Mouse (Mus musculus): ENCODE data around the gene Adam12.

Gene Adam12

DNA sequence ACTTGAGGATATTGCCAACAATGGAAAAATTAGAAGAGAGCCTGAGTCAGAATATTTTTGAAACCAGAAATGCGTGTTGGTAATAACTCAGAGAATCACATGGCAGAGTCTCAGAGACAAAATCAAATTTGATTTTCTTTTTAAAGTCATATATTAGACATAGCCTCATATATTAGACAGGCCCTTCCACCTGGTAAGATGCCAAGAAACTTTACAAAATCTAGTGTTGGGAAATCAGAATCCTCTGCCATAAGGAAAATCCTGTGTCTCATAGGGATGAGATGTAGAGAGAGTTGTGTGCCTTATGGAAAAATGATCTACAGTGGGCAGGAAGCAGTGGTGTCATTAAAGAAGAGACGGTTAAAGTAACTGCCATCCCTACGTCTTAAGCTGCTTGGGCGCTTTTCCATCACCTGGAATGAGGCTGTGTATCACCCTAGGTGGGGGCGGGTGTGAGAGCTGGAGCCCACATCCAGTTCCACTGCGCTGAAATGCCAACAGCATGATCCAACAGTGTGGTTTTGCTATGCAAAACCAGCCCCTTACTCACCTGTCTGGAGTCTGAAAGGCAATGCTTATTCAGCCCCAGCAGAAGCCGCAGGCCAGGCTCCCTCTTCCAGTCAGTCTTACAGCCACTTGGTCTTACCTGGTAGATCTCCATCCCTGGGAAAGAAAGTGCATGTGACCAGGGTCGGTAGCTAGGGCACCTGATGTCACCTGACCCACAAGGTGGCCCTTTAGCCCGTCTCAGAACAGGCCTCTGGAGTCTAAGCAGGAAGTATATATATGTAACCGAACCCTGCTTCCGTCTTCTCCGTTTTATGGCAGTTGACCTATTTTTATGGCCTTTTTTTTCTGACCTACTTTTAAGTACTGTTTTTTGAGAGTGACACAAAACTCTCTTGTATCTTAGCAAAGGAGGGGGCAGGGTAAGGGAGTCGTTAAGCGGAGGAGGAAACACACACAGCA is at the start of gene Adam12:
TSS of gene Adam12 (minus strand) at position 769 of the 969 bp plus-strand sequence.
- in situ Hi-C loops (cut with MboI; ENCODE audit: unreplicated experiment in 2 of 2) = no loop called here

DNA sequence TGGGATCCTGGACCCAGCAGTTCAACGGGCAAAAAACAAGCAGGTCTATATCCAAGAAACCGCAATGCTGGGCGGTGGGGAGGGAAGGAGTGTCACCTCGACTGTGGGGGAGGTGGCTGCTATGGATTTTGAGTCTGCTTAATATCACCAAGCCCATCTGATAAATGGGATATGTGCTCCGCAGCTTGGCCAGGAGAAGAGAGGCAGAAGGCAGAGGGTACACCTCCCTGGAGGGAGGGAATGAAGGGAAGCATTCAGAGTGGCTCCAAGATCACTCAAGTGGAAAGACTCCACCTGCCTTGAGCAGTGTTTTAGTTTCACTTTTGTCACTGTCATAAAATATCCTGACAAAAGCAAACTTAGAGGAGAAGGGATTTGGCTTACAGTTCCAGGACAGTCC is 41.0 kb upstream of the Adam12 start:
- in situ Hi-C loops (cut with MboI; ENCODE audit: unreplicated experiment in 2 of 2) = no loop called here

DNA sequence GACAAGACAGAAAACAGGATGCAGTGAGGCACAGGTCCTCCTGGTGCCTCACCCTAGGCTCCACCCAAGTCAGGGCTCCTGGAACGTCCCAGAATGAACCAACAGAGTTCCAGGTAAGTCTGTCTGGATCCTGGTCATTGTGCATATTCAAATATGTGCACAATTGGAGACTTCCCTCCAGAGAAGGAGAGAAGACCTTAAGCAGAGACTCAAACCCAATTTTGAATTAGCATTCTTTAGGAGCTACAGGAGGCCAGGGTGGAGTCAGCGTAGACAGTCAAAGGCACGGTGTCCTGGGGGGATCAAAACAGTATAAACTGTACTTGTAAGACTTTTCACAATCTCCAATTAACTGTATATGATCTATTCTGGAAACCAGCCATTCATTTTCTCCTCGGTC is 40.5 kb upstream of the Adam12 start:
- in situ Hi-C loops (cut with MboI; ENCODE audit: unreplicated experiment in 2 of 2) = no loop called here

DNA sequence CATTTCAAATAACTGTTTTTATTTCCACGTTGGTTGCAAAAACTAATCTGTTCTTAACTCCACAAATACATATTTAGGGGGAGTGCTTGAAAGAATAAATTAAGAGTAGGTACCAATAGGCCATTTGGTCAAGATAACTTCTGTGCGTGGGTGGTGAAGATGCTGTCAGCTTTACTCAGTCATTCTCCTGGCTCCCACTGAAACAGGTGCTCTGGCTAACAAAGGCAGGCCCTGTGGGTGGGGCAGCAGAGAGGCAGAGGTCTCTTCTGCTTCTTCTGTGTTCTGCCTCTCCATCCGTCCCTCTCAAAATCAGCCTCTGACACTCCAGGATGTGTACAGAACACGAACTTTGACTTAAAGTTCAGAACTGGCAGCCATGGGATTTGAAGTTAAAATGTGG is 33.8 kb upstream of the Adam12 start:
- in situ Hi-C loops (cut with MboI; ENCODE audit: unreplicated experiment in 2 of 2) = no loop called here

DNA sequence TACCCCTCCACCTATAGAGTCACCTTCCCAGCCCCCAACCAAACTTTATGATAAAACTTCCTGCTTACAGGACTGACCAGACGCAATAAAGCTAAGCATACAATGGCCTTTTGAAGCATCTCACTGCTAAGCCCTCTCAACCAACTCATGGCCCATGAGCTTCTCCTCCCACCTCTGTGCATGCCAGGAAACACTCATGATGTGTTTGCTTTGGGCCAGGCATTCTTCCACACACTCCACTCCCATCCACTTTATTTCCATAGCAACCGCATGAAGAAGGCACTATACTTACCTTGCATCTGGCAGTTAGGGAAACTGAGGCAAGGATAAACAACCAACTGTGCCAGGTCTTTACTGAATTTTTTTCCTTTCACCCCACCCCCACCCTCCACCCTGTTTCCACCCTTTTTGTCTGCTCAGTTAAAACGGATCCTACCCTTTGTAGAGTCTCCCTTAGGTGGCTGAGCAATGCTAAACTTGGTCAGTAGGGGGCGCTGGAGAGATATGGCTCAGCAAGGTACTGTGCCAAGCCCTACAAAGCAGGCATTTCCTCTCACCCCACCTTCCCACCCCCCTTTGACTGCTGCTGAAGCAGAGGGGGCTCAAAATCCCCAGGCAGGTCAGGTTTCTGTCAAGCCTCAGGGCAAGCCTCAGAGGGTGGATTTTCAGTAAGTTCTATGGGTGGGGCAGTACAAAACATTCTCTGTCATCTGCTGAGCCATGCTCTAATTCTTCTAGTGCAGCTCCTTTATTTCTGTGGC is 31.4 kb upstream of the Adam12 start:
- in situ Hi-C loops (cut with MboI; ENCODE audit: unreplicated experiment in 2 of 2) = no loop called here

DNA sequence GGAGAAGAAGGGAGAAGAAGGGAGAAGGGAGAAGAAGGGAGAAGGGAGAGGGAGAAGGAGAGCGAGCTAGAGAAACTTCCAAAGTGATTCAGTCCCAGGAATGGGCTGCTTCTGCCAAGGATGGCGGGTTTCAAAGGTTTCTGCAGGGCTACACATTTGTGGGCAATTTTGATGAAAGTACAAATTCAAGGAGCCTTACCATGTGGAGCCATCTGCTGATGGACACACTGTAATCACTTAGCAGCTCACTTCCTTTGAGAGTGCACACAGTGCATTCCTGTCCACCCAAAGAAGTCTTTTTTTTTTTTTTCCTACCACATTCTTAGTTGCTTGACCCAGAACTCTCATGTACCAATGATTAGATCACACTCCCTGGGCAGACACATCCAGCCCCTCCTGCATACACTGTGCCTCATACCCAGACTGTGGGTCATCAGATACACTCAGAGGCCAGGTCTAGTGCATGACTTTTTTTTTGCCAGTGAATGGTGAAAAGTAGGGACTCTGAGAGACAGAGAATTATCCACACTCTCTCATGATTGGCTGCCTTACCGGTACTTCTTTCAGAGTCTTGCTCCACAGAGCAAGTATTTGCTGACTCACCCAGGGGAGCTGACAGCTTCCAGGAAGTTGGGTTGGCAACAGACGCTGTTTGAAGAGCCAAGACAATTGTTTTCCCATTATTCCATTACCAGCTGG is 29.2 kb upstream of the Adam12 start:
- in situ Hi-C loops (cut with MboI; ENCODE audit: unreplicated experiment in 2 of 2) = no loop called here

DNA sequence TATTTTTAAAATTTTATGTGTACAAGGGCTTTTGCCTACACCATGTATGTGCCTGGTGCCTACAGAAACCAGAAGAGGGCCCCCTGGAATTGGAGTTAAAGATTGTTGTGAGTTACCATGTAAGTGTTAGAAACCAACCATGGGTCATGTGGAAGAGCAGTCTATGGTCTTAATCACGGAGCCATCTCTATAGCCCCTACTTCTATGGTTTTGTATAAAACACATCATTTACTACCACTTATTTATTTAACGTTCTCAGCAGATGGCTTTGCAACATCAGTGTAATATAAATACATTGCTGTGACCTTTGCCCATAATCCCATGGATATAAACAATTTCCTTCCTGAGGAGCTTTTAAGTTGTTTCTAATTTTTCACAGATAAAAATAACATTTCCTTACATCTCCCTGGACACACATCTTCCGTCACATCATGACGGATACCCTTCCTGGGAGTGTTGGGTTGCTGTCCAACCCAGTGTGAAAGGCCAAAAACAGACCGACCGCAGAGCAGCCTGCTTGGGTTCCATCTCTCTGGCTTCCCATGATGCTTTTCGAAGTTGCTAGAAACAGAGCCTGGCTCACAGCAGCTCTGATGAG is 18.4 kb upstream of the Adam12 start:
- in situ Hi-C loops (cut with MboI; ENCODE audit: unreplicated experiment in 2 of 2) = no loop called here

DNA sequence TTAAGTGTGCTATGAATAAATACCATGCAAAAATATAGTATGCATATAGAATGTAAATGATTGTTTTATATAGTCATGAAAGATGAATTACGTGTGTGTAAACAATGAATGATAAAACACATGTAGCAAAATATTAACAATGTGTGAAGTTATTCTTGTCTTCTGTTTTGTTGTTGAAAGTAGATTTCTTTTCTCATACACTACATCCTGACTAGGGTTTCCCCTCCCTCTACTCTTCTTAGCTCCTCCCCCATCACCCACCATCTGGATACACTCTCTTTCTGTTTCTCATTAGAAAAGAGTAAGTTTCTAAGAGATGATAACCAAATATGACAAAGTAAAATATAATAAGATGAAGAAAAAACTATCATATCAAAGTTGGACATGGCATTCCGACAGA is 16.1 kb upstream of the Adam12 start:
- in situ Hi-C loops (cut with MboI; ENCODE audit: unreplicated experiment in 2 of 2) = no loop called here

DNA sequence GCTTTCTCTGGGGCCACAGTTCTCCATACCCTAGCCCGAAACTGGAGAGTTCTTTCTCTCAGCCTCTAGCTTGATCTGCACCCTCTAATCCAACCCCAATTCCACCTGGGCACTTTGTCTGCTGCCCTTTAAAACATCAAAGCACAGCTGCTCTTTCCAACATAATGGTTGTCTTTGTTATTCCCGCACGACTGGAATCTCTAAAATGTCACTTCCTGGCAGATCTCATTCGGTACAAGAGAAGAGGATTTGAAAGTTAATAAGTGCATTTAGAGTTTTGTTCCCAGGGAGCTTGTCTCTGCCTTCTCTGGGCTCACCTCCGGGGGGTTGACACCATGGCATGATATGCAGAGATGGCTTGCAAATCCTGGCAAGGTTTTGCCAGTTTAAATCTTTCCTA is 14.7 kb upstream of the Adam12 start:
- in situ Hi-C loops (cut with MboI; ENCODE audit: unreplicated experiment in 2 of 2) = no loop called here

DNA sequence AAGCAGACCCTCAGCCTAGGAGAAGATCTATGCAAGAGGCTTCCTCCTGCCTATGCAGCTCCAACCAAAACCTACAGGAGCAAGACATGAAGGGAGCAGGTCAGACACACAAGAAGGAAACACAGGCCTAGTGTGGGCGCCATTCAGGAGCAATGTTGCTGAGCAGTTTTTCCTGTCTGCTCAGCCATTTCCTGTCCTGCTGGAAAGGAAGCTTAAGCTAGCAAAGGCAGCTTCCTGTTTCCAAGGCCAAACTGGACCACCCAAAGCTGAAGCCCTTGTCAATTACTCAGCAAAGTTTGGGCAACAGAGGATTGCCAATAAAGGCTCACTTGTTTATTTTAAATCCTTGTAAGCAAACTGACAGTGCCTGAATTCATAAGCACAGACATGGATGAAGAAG is 10.8 kb upstream of the Adam12 start:
- in situ Hi-C loops (cut with MboI; ENCODE audit: unreplicated experiment in 2 of 2) = no loop called here

DNA sequence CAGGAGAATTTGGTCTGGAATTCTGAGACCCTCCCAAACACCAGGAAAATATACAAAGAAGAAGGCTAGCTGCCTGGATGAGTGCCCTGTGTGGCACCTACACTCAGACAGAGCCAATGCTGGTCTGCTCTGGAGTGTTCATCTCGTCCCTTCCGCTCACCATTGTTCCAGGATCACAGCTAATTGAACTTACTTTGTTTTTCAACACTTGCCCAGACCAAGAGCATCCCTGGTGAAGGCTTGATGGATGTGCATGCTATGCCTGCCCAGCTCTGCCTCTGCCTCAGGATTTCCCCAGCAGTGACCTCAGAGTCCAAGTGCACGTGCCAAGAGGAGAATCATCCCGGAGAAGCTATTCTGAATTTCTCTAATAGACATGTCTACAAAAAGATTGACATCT is 9.3 kb upstream of the Adam12 start:
- in situ Hi-C loops (cut with MboI; ENCODE audit: unreplicated experiment in 2 of 2) = no loop called here

DNA sequence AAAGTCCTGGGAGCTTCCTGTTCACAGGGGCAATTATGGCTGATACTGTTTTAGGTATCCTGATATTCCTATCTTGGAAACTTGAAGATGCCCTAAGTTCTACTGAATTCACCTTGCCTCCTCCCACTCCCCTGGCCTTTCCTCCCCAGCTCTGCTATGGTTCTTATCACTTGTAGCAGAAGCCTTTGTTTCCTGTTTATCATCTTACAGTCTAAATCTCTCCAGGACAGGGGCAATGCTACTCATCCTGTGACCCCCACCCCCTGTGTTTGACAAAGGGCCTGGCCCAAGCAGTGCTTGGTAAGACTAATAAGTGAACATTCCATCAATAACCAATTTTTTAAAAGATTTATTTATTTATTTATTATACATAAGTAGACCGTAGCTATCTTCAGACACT is 8.6 kb upstream of the Adam12 start:
- in situ Hi-C loops (cut with MboI; ENCODE audit: unreplicated experiment in 2 of 2) = no loop called here

DNA sequence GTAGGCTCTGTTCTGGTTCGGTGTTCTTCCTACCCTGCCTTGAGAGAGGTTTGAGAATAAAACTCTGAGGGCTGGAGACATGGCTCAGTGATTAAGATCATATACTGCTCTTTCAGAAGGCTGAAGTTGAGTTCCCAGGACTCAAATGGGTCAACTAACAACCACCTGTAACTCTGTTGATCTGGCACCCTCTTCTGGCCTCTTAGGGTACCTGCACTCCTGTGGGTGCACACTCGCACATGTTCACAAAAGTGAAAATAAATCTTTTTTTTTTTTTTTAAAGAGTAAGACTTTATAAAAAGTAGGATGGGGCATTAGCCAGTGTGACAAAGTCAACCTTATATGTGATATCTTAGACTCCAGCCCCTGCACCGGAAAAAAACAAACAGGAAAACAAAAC is 6.9 kb upstream of the Adam12 start:
- in situ Hi-C loops (cut with MboI; ENCODE audit: unreplicated experiment in 2 of 2) = no loop called here

DNA sequence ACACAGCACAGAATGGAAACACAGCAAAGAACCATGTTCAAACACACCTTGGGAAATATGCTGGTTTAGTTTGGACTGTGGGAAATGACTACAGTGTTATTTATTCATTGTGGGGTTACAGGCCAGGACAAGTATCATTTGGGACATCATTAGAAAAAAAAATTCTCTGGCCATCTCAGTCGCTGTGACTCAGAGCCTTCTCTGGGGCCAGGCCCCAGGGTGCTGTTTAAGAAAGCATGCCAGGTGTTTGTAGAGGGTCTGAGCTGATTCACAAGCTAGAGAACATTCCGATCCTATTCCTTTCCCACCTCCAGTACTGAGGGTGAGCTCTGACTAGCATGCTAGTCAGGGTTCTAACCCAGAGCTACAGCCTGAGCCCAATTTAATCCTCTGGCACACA is 5.4 kb upstream of the Adam12 start:
- in situ Hi-C loops (cut with MboI; ENCODE audit: unreplicated experiment in 2 of 2) = no loop called here

DNA sequence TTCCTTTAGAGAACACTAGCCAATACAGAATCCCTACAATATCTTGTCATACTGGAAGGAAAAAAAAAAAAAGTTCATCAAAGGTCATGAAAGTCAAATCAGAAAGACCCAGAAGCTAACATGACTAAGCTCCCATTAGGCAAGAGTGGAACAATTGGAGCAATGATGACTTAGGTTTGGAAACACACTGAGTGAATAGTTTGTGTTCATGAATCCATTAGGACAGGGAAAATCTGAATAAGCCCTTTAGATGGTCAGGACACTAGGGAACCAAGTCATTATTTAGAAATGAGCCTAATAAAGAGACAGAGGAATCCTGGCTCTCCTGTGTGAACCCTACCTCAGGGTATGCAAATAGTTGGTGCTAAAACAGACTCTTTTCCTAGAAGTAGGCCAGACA is 4.8 kb upstream of the Adam12 start:
- in situ Hi-C loops (cut with MboI; ENCODE audit: unreplicated experiment in 2 of 2) = no loop called here

DNA sequence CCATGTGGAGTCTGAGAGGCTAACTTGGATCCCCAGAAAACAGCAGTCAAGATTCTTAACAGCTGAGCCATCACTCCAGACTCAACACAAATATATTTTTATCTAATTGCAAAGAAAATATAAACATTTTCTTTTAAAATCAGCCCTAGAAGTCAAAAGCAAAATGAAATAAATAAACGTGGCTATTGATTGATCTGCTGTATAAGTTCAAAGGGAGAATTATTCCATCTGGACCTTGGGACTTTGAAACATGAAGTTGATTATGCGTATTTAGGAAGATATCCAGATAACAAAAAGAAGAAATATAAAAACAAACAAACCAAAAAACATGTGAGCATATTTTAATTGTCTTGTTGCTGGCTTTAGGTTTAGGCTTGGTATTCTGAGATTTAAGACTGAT is 3.6 kb upstream of the Adam12 start:
- in situ Hi-C loops (cut with MboI; ENCODE audit: unreplicated experiment in 2 of 2) = no loop called here

DNA sequence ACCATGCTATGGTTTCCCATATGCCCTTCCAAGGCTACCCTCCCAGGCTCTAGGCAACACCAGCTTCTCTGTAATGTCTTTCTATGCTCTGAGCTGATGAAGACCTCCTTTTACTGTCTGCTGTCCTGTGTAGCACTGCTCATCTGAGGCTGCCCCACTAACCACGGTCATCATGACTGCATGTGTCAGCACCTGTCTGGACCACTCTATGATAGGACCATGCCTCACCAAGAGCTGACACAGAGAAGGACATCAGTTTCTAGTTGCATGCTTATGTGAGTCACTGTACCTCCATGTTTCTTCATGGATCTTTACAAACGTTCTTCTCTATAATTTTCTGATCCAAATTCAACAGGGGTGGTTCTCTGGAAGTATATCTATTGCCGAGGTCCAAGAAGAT is 1.2 kb downstream of the Adam12 start:
- in situ Hi-C loops (cut with MboI; ENCODE audit: unreplicated experiment in 2 of 2) = no loop called here

DNA sequence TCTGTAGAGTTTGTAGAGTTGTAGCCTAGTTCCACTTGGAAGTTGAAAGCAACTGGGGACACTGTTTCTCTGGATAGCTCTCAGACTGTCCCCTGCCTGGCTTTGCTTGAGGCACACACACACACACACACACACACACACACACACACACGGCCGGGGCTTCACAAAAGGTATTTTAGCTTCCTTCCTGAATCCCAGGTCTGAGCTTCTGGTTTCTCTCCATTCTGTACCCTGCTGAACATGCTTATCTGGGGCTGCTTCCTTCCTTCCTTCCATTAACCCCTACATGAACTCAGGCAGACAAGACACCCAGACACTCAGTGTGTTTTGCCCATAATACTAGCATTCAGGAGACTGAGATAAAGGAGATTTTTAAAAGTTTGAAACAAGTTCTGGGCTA is 2.0 kb downstream of the Adam12 start:
- in situ Hi-C loops (cut with MboI; ENCODE audit: unreplicated experiment in 2 of 2) = no loop called here

DNA sequence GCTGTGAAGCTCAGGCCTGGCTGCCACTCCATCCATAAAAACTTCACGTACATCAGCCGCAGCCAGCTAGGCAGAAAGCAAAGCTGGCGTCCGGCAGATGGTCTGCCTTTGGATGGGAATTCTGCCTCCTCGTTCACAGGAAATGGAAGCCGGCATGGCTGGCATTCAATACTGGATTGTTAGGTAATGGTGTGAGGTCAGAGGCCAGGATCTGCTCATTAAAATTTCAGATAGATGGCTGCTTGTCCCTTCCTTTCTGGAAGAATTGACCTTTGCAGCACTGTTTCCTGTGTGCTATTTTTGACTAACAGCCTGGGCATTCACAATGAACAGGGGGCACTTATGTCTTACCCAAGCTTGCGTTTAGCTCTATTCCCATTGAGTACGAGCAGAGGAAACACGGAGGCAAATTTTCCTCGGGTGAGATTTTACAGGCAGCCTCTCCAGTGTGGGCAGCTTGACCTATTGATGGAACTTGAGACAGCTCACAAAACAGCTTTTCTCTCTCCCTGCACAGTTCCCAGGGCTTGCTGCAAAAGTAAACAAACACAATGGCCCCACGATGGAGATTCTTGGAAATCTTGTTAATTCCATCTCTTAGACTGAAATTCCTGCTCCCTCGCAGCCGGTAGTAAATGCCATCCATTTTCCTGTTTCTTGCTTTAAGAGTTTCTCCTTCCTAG is 4.0 kb downstream of the Adam12 start:
- in situ Hi-C loops (cut with MboI; ENCODE audit: unreplicated experiment in 2 of 2) = no loop called here

DNA sequence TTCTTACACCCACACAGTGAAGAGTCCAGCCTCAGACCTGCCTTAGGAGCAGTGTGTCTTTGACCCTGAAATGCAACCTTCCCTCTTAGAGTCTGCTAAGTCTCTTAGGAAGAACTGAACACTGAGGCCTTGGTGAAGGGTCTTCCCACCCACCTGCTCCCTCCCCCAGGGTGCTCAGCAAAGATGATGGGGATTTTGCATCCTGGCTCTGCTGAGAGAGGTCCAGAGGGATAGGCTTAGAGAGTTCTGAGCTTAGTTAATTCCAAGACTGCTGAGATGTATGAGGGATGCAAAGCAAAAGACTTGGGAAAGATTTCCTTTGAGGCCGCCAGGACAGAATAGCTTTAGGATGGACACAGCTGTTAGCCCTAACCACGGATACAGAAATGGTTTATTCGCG is 4.8 kb downstream of the Adam12 start:
- in situ Hi-C loops (cut with MboI; ENCODE audit: unreplicated experiment in 2 of 2) = no loop called here
